Mouse (Mus musculus): ENCODE results near the gene Prex1.

The Prex1 gene

DNA sequence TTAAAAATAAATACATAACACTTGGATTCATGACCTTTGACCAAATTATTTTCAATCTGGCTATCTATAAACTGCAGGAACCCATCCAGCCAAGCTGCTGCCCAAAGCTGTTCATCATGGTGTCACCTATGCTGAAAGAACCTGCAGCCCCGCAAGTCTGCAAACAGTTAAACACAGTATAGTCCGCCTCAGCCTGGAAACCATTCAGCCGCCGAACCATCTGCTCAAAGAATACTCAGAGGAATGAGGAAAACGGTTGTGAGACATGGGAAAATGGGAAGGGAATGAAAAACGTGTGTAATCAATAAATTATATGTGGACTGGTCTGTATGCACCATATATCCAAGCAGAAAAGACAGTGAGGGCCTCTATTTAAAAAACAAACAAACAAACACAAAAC is 13.3 kb upstream of the Prex1 start:
- no peak for DNase-seq (ENCODE audit: low spot score)

DNA sequence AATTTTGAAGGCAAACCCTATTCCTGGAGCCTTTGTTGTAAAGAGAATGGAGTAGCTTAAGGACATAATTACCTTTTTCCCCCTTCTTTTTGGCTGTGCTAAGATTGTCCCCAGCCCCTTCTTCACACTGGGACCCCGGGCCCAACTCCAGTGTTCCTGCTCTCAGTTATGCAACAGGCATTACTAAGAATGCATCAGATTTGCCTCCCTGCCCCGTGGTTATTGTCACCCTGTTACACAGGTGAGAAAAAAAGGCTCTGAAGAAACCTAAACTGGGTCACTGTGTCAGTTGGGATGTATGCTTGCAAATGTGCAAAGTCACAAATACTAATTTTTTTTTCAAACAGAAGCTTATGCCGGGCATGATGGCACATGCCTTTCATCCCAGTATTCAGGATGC is 6.8 kb upstream of the Prex1 start:
- DNase-seq (ENCODE audit: low spot score), result no peak

DNA sequence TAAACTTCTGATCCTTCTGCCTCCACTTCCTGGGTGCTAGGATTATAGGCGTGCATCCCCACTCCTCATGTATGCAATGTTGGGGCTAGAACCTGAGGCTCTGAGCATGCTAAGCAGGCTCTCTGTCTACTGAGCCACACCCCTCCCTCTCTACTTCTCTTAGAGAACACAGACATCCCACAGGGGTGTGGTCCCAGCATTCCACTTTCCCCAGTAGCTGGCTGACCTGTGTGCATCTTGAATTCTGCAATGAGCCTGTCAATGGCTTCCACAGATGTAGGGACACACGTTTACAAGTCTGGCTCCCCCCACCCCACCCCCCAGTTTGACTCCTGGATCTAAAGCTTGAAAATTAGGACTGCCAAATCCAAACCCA is 6.3 kb upstream of the Prex1 start:
- no peak for DNase-seq (ENCODE audit: low spot score)

DNA sequence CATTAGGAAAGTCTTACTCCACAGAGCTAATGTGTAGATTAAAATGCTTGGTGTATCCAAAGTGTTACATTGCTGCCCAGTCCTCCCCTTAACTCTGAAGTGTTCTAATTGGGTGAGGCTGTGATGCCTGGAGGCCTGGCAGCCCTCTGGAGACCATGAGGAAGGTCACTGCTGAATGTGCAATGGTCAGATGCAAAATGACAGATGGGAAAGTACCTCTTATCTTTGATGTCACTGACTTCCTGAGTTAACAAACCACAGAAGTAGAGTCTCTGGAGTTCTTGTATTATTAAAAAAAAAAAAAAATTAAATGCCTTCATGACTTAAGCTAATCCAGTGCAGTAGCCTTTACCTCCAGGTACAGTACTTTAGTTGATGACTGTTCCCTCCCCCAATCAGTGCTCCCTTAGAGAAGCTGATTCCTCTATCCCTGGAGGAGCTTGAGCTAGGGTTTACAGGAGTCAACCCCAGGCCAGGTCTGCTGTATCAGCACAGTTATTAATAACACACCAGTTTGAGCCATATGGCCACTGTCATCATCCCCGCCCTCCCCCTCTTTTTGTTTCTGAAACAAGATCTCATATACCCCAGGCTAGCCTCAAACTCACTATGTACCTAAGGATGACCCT is 5.8 kb upstream of the Prex1 start:
- DNase-seq (ENCODE audit: low spot score), result no peak

DNA sequence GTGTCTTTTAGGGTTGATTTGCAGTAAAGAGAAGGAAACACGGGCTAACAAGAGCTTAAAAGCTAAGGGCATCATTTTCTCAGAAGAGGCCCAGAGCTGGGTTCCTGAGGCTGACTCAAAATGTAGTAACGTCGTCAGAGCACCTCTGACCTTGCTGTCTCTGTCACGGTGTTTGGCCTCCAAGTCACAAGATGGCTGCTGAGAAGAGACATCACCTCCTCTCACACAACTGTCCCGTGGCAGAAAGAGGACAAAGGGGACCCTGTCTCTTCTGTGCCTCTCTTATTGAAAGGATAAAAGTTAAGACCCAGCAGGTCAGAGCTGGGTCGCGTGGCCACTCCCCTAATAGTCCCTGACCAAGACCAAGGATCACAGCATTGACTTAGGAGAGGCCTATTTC is 2.4 kb upstream of the Prex1 start:
- DNase-seq (ENCODE audit: low spot score), result no peak

DNA sequence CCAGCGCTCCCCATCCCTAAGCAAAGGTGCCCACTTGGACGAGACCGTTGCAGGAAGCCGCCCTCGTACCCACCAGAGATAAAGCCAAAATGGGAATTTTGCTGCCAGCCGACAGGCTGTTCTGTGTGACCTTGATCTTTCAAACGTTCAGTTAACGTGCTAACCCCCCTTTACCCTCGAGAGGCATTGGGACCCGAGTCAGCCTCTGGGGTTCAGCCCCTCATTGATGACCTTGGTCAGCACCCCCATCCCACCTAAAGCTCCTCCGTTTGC is 731 bp upstream of the Prex1 start:
- DNase-seq (ENCODE audit: low spot score), result no peak

DNA sequence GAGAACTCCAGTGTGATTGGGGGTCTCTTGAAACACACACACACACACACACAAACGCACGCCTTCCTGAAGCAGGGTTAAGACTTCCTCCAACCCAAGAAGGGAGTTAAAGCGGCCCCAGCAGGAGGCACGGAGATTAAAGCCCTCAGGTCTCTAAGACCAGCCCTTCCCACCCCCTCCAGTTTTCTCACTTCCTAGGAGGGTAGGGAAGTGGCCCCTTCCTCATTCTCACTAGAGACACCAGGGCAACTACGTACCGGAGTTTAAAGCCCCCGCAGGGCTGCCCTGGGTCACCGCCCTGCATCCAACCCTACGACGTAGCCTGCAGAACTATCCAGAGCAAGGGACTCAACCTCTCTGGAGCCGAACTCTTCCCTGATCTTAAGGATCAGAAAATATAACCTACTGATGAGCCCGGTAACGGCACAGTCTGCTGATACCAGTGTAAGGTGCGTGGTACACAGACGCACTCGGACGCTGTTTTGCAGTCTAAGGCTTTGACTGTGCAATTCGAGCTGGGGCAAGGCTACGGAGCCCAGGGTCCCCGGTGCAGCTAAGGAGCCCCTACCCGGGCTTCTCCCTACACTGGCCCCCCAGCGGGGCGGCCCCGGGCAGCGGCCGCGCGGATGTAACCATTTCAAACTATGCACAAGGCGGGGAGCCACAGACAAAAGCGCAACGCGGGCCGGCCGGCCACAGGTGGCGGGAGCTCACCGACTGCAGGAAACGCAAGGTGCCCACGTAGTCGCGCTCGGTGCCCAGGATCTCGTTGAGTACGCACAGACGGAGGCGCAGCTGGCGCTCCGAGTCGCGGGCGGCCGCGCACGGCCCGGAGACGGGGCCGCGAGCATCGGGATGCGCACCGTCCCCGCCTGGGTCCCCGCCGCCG is 587 bp downstream of the Prex1 start:
- DNase-seq (ENCODE audit: low spot score), result peak; percentile 53

DNA sequence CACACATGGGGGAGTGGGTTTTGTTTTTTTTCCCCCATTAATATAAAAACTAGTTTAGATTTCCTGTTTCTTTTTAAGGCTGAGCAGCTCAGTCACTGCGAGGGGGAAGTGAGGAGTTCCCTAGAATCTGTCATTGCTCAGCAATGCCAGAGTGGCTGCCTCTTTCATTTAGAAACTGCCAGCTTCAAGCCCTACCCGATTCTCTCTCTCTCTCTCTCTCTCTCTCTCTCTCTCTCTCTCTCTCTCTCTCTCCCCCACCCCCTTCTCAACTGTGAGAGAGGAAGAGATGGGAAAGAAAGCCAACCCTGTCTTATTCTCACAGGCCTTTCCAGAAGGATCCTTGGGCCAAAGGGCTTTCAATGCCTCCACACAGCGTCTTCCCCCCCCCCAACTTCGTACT is 1.3 kb downstream of the Prex1 start:
- no peak for DNase-seq (ENCODE audit: low spot score)

DNA sequence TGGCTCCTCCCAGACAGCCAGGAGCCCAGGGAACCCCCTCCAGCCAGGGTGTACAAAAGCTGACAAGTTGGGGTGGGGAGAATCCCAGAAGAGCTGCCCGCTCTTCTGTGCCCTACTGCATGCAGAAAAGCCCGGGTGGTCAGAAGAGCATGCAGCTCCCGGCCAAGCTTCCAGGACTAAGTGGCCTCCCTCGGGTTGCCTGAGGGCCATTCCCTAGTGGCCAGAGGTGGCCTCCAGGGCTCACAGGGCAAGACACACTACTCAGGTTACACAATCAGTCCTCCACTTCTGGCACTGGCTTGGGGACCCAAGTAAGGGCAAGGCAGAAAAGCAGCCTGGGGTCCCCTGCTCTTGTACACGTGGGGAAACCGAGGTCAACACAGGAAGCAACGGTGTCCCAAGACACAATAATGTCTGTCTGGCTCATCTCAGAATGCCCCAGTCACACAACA is 1.9 kb downstream of the Prex1 start:
- no peak for DNase-seq (ENCODE audit: low spot score)

DNA sequence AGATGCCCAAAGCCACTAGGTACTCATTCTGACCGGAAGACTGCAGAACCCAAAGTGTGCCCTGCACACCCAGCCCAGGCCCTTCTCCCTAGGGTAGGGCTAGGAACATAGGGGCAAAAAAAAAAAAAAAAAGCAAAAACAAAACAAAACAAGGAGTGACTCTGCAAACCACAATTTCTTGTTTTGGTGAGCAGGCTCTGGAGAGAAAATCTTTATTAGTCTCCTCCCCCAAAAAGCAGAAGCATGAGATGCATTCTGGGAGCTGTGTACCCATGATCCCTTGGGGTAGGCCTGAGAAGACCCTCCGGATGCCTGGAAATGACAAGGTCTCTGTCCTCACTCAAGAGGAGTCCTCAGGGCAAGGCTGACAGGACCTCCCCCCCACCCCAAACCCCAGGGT is 3.7 kb downstream of the Prex1 start:
- DNase-seq (ENCODE audit: low spot score), result no peak

DNA sequence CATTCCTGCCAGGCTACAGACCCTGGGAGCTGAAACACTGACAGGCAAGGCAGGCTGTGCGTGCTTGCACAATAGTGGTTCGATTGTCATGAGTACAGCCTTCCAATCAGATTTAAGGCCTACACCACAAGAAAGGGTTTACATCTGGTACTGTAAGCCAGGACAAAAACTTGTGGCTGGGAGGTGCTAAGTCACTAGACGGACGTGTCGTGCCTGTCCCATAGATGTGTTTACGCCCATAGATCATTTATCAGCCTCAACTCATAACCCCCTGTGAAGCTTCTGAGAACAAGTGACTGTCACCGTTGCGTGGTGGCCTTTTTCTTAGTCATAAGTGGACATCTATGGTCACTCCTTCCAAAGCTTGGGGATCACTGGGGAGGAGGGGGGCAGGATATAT is 5.3 kb downstream of the Prex1 start:
- peak; percentile 66 for DNase-seq (ENCODE audit: low spot score)

DNA sequence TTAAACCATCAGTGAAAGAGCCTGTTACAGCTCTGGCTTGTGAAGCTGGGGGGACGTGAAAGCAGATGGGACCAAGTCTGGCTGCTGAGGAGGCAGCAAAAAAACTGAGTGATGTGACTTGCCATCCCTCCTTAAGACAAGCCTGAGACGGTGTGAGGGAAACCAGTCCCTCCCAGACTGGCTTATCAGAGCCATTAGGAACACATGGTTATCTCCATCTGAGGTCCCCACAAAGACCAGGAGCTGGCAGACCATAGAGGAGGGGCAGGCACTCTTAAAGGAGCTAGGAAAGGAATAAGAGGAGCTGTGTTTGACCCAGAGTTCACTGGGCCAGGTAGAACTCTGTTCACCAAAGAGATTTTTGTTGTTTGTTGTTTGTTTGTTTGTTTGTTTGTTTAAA is 7.1 kb downstream of the Prex1 start:
- no peak for DNase-seq (ENCODE audit: low spot score)

DNA sequence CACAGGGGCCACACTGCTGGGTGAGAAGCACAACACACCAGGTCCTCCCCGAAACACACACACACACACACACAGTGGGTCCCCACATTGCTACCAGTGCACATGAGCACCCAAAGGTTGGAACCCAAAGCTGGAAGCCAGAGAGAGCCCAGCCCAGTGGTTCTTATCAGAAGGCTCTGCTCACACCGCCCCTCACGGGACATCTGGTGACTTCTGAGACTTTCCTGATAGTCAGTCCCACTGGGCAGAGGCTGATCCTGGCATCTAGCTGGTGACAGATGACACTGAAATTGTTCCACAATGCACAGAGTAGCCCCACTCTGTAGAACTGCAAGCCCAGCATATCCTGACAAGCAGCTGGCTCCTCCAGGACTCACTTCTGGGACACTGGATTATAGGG is 10.1 kb downstream of the Prex1 start:
- DNase-seq (ENCODE audit: low spot score), result no peak

DNA sequence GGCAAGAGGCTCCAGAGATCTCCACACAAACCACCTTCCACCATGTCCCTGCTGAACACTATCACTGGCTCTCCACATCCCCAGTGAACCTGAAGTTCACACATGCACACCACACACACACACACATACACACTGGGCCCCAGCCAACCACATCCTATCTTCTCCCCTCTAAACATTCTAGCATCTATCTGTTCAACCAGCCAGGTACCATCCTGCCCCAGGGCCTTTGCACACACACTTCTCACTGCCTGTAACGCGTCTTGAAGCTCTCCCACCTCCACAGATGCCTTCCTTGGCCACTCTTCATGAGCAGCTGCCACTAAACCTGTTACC is 11.6 kb downstream of the Prex1 start:
- DNase-seq (ENCODE audit: low spot score), result peak; percentile 77

DNA sequence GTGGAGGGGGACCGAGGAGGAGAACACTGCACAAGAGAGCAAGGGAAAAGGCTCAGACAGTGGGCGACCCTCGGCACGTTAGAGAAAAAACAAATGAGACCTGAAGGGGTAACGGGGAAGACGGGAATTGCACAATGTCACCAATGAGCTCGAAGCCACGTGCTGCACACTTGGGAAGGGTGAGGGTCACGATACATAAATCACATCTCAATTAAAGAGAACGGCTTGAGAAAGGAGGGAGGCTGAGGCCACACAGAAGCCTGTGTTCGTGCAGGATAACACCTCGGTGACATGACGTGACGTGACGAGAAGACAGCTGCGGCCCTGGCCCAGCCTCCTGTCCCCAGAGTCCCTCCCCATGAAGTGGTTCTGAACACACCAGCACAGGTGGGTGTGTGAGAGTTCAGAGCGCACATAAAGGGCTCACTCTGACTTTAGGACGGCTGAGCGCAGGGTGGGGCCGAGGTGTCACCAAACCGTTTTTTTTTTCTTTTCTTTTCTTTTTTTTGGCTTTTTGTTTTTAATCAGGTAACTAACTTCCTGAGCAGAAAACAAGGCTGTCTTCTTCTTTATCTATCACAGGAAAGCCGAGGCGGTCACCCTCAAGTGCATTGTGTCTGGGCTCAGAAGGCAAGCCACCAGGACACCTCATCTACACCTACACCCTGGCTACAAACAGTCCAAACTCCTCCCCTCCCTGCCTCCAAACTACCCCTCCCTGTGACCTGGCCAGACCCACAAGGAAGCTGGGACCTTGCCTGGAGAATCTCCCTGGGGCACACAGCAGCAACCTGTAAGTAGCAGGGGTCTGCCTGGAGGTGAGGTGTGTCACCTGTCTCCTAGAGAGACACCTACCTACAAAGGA is 12.2 kb downstream of the Prex1 start:
- peak; percentile 93 for DNase-seq (ENCODE audit: low spot score)

DNA sequence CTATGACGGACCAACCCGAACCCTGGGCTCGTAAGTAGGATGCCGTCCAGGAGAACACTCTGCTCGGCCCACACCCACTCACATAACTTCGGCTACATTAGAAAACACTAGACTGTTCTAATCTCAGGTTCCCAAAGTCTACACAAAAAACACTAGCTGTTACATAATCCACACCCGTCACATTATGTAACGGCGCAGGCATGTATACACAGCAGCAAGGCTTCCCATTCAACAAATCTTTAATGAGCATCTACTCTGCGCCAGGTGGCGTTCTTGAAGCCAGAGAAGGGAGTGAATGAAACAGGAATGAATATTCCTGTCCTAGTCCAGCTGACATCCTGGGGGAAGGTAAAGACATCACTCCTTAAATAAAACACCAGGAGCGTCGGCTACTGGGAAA is 12.9 kb downstream of the Prex1 start:
- no peak for DNase-seq (ENCODE audit: low spot score)

DNA sequence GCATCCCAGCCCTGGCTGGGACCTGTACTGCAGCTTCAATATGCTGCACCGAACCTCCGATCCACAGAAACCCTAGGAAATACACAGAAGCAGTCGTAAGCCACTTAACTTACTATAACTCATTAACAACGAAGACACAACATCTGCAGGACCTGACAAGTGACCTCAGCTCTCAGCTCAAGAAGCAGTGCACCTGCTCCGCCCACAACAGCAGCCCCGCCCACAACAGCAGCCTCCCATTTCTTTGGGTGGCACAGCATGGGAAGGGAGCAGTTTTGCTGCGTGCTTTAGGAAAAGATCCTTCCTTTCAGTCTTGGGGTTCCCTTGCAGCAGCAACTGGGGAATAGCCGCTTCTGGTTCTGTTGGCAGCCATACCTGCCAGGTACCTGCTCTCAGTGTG is 13.5 kb downstream of the Prex1 start:
- no peak for DNase-seq (ENCODE audit: low spot score)

DNA sequence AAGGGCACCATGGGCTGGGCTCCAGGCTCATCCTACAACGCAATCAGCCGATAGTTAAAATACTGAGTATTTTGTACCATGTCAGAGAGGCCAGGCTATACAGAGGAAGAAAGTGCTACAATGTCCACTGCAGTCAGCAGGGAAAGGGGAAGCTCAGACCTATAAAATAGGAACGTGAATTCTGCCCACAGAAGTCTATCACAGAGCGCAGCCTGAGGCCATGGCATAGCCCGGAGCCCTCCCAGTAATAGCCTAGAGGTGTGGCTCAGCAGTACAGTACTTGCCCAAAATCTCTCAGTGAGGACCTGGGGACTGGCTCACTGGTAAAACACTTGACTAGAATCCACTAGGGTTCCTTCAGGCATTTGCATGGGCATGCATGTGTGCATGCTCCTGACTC is 14.1 kb downstream of the Prex1 start:
- DNase-seq (ENCODE audit: low spot score), result no peak

DNA sequence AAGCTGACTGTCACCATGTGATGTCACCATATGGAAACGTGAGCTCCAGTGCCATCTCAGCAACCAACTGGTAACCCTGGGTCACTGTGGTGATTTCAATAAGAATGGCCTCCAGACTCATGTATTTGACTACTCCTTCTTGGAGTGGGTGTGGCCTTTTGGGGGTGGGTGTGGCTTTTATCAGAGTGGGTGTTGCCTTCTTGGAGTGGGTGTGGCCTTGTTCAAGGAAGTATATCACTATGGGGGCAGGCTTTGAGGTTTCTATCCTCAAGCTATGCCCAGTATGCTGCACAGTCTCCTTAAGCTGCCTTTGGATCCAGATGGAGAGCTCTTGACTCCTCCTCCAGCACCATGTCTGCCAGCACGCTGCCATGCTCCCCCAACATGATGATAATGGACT is 19.0 kb downstream of the Prex1 start:
- DNase-seq (ENCODE audit: low spot score), result no peak

DNA sequence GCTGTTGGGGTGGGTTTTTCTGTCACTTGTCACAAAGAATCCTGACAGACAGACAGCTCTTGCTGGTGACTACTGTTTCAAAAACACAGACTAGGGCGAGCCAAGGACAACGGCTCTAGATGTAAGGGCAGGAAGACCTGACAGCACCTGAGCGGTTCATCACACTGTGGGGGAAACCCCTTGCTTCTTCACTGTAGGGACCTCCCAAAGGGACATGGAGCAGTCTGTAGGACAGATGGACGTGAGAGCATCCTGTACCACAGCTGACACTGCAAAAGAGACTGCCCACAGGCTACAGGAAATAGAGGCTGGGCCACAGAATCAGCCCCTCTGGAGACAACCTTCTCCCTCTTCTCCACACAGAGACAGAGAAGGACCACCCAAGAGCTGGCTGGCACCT is 20.2 kb downstream of the Prex1 start:
- no peak for DNase-seq (ENCODE audit: low spot score)

DNA sequence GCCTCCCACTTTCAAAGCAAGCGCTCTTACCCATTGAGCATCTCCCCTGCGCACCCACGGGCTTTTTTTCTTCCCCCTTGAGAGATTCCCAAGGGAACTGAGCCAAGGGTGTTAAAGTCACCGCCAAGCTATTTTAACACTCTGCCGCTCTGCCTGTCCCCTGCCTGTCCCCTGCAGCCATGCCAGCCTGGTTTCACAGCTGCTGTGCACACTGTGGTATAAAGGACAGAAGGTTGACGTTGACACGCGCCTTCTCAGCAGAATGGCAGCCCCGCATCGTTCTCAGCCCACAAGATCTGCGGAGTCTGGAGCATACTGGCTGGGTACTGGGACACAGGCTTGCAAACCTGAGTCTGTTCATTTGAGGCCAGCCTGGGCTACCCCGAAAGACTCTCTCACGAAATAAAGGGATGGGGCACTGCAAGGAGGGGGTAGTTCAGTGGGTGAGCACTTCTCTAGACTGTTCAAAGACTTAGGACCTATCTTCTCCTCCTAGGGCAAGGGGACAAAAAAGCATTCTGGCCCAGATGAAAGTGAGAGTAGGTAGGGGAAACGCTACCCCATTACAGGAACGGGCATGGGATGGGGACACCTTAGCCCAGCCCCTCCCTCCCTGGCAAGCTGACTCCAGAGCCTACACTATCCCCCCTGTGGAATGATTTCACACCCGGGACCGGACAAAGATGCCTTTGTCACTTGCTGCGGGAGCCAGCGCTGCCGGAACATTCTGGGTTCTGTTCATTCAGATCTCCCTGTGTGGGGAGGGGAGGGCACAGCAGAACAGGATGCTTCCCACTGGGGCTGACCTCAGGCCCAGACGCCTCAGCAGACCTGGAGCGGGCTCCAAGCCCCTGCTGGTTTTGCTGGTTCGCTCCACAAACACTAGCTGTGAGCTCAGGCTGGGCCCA is 21.8 kb downstream of the Prex1 start:
- no peak for DNase-seq (ENCODE audit: low spot score)

DNA sequence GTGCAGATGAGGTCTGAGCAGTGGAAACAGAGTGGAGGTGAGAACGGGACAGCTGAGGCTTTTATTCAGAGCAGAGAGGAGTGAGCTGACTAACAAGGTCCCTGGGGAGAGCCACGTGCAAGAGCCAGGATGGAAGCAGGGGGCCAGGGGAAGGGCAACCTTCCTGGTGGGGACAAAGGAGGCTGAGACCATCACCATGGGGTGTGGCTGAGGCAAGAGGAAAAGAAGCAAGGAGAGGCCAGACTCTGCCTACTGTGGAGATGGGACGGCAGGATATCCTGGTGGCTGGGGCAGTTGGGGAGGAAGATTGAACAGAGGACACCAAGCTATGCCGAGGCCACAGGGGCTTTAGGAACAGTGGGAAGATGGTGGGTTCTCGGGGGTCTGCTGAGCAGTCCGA is 26.7 kb downstream of the Prex1 start:
- DNase-seq (ENCODE audit: low spot score), result no peak
